Comparison of ENCODE assay signal across 7 mouse cellular contexts in the genomic region with DNA sequence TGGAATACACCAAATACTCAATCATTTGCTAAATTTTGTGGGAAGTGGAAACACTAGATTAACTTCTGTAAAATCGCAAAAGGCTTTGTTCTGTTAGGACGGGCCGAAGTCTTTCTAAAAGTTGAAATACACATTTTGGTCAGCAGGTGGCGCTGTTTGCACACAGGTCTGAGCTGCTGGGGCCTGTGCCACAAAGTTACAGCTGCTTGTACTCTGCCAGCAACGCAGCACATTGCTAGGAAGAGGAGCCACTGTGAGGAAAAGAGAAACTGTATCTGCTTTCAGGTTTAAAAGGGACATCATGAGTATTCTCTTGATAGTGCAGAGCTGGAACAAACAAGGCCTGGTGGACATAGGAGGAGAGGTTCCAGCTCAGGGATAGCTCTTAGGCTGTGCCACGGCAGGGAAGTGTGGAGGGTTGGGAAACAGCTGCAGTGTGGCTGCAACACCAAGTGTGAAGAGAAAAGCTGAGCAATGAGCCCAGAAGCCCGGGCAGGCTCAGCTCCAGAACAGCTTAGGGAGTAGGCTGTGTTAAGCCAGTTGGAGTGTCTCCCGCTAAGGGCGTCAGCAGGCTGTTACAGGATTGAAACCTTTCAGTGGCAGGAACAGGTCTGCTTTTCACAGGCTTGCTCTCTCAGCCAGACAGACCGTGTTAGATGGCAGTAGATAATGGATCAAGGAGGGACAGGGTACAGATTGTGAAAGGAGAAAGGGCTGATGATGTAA. TPM values are rescaled to one million over a fixed set of nuclear protein-coding genes. Genes with fewer than 3 reads are reported as not detected.
A peak's percentile ranks its signal among the peaks of the same experiment; 100 is the strongest.
DNase-seq lines count a peak whose midpoint lies in the region; ATAC-seq and TF ChIP-seq lines count a peak whose summit lies in the region.

No protein-coding gene starts in this region.

- H3K9ac ChIP-seq in embryonic facial prominence, embryonic 11.5 days (replicated peaks; ENCODE audit: low read length) = 0 out of 2 replicates have a peak overlapping the region, but pooled peaks have one; percentile 29
- H3K9ac ChIP-seq in intestine, postnatal 0 days (ENCODE audit: low read depth, low read length) = no peak overlapping the region
- no peak overlapping the region for H3K9ac ChIP-seq in midbrain, embryonic 13.5 days (replicated peaks)

- 36% methylated on average over 10 of the region's 10 CpGs for WGBS in embryonic facial prominence, embryonic 11.5 days
- WGBS in intestine, postnatal 0 days = 25% methylated on average over 10 of the region's 10 CpGs
- 35% methylated on average over 10 of the region's 10 CpGs for WGBS in midbrain, embryonic 13.5 days
- 39% methylated on average over 10 of the region's 10 CpGs for WGBS in spleen, adult 2 months

- H3K4me3 ChIP-seq in embryonic facial prominence, embryonic 11.5 days (ENCODE audit: low read depth, low read length) = no peak overlapping the region
- no peak overlapping the region for H3K4me3 ChIP-seq in intestine, postnatal 0 days (ENCODE audit: low read depth, low read length)
- H3K4me3 ChIP-seq in midbrain, embryonic 13.5 days (replicated peaks) = no peak overlapping the region
- H3K4me3 ChIP-seq in spleen, adult 2 months (ENCODE audit: extremely low read depth, insufficient read depth, insufficient read length) = no peak overlapping the region

- intact Hi-C loops in left cerebral cortex, postnatal 4 days (cut with DNase I) = loop anchor here (5.0 to 10.0 kb wide), 2 partner anchors 55 to 203 kb away; a partner anchor contains a TSS

- H3K4me1 ChIP-seq in embryonic facial prominence, embryonic 11.5 days (ENCODE audit: control insufficient read depth, insufficient read depth, low read length) = no peaks in the 10 kb centered on the region
- H3K4me1 ChIP-seq in intestine, postnatal 0 days (replicated peaks; ENCODE audit: control insufficient read depth, insufficient read depth, low read length) = no peaks in the 10 kb centered on the region
- peaks cover 13% of the 10 kb centered on the region for H3K4me1 ChIP-seq in midbrain, embryonic 13.5 days (replicated peaks)
- peaks cover 3% of the 10 kb centered on the region; the same call in 1 of the 2 replicates for H3K4me1 ChIP-seq in spleen, adult 2 months (ENCODE audit: control insufficient read depth, insufficient read depth, insufficient read length)

- TF ChIP-seq CTCF in intestine, postnatal 0 days (IDR thresholded peaks at IDR 0.05; ENCODE audit: low read depth) = peak; percentile 96
- TF ChIP-seq CTCF in spleen, adult 2 months (IDR thresholded peaks at IDR 0.05; ENCODE audit: extremely low read depth, insufficient read depth, insufficient read length, insufficient replicate concordance) = peak; percentile 94

- H3K27me3 ChIP-seq in embryonic facial prominence, embryonic 11.5 days (ENCODE audit: control insufficient read depth, insufficient read depth, low read length) = no peaks in the 10 kb centered on the region
- no peaks in the 10 kb centered on the region for H3K27me3 ChIP-seq in intestine, postnatal 0 days (replicated peaks; ENCODE audit: control insufficient read depth, insufficient read depth, low read length)
- H3K27me3 ChIP-seq in midbrain, embryonic 13.5 days = peaks cover 5% of the 10 kb centered on the region; the same call in 1 of the 2 replicates
- no peaks in the 10 kb centered on the region for H3K27me3 ChIP-seq in spleen, adult 2 months (ENCODE audit: control insufficient read depth, insufficient read depth, low read length)

- peak; percentile 56; the same call in 1 of the 2 replicates for ATAC-seq in embryonic facial prominence, embryonic 11.5 days (replicated peaks; ENCODE audit: insufficient number of reproducible peaks, low FRiP score, low TSS enrichment, low read depth)
- ATAC-seq in granulocyte monocyte progenitor cell, adult 5-6 weeks (replicated peaks; ENCODE audit: poor library complexity, severe bottlenecking) = peak; percentile 73
- peak; percentile 63 for ATAC-seq in intestine, postnatal 0 days
- ATAC-seq in midbrain, embryonic 13.5 days = peak; percentile 68

- no peak for TF ChIP-seq POLR2A in spleen, adult 2 months (IDR thresholded peaks at IDR 0.05; ENCODE audit: low read depth, low read length)

- H3K4me2 ChIP-seq in embryonic facial prominence, embryonic 11.5 days (ENCODE audit: low read depth, low read length) = no peak overlapping the region
- H3K4me2 ChIP-seq in intestine, postnatal 0 days (replicated peaks; ENCODE audit: low read depth) = 0 out of 2 replicates have a peak overlapping the region, but pooled peaks have one; percentile 13
- no peak overlapping the region for H3K4me2 ChIP-seq in midbrain, embryonic 13.5 days (replicated peaks)

- no peaks in the 10 kb centered on the region for H3K36me3 ChIP-seq in embryonic facial prominence, embryonic 11.5 days (replicated peaks; ENCODE audit: control insufficient read depth, insufficient read depth, low read depth, low read length)
- peaks cover 14% of the 10 kb centered on the region for H3K36me3 ChIP-seq in intestine, postnatal 0 days (ENCODE audit: control insufficient read depth, insufficient read depth)
- peaks cover 12% of the 10 kb centered on the region for H3K36me3 ChIP-seq in midbrain, embryonic 13.5 days
- no peaks in the 10 kb centered on the region; the same call in 1 of the 2 replicates for H3K36me3 ChIP-seq in spleen, adult 2 months (ENCODE audit: control insufficient read depth, insufficient read depth, low read length)

- no peaks in the 10 kb centered on the region for H3K9me3 ChIP-seq in embryonic facial prominence, embryonic 11.5 days (replicated peaks; ENCODE audit: control insufficient read depth, low read length)
- H3K9me3 ChIP-seq in intestine, postnatal 0 days (ENCODE audit: control insufficient read depth) = no peaks in the 10 kb centered on the region
- no peaks in the 10 kb centered on the region for H3K9me3 ChIP-seq in midbrain, embryonic 13.5 days

- peak; percentile 91 for DNase-seq in adrenal gland, postnatal 14 days
- peak; percentile 95 for DNase-seq in embryonic facial prominence, embryonic 11.5 days (ENCODE audit: low spot score)
- DNase-seq in left cerebral cortex, postnatal 4 days = peak; percentile 83
- peak; percentile 56 to 71 for DNase-seq in spleen, adult 2 months (ENCODE audit: low read depth in 1 of 2, low spot score in 2 of 2)

- H3K27ac ChIP-seq in embryonic facial prominence, embryonic 11.5 days (replicated peaks; ENCODE audit: low read depth, low read length) = no peak overlapping the region
- H3K27ac ChIP-seq in intestine, postnatal 0 days (ENCODE audit: low read depth, low read length) = peak overlapping the region; percentile 22; the same call in 1 of the 2 replicates
- H3K27ac ChIP-seq in midbrain, embryonic 13.5 days = no peak overlapping the region
- no peak overlapping the region for H3K27ac ChIP-seq in spleen, adult 2 months (ENCODE audit: insufficient read depth, low read length)

RNA-seq across cellular contexts. Expression of a gene that starts 5.0 kb away (rescaled TPM):
- total RNA-seq in adrenal gland, postnatal 14 days (2021) = 54.2 and 73.7 TPM in 2 replicates
- 45.9 and 50.0 TPM in 2 replicates for polyA plus RNA-seq in embryonic facial prominence, embryonic 11.5 days (2014; fragmentation: Nextera tagmentation; extraction: Ambion mirVana)
- 52.3 and 76.6 TPM in 2 replicates for total RNA-seq in granulocyte monocyte progenitor cell, adult 5-6 weeks (2014; fragmentation: Nextera tagmentation)
- 32.2 and 34.6 TPM in 2 replicates for total RNA-seq in granulocyte monocyte progenitor cell, adult 5-6 weeks (2017)
- polyA plus RNA-seq in intestine, postnatal 0 days (2015; fragmentation: Nextera tagmentation; extraction: Ambion mirVana) = 51.9 and 59.2 TPM in 2 replicates
- total RNA-seq in left cerebral cortex, postnatal 4 days (2021) = 10 to 100 TPM; 55.5 to 60.4 TPM
- polyA plus RNA-seq in midbrain, embryonic 13.5 days (2015; fragmentation: Nextera tagmentation; extraction: Ambion mirVana) = 53.6 and 54.5 TPM in 2 replicates
- polyA plus RNA-seq in spleen, adult 2 months (2012; rRNA removed) = 19.0 and 24.4 TPM in 2 replicates

RNA-seq across cellular contexts. Expression of a gene that starts 6.8 kb away (rescaled TPM):
- total RNA-seq in adrenal gland, postnatal 14 days (2021) = 5.2 and 9.3 TPM in 2 replicates
- 23.1 and 28.0 TPM in 2 replicates for polyA plus RNA-seq in embryonic facial prominence, embryonic 11.5 days (2014; fragmentation: Nextera tagmentation; extraction: Ambion mirVana)
- total RNA-seq in granulocyte monocyte progenitor cell, adult 5-6 weeks (2014; fragmentation: Nextera tagmentation) = 14.6 and 23.4 TPM in 2 replicates
- total RNA-seq in granulocyte monocyte progenitor cell, adult 5-6 weeks (2017) = 11.5 and 11.8 TPM in 2 replicates
- 3.6 and 4.1 TPM in 2 replicates for polyA plus RNA-seq in intestine, postnatal 0 days (2015; fragmentation: Nextera tagmentation; extraction: Ambion mirVana)
- total RNA-seq in left cerebral cortex, postnatal 4 days (2021) = 1 to 10 TPM in 1 of 2 experiments, under 1 TPM in 1; 0.46 to 1.3 TPM
- polyA plus RNA-seq in midbrain, embryonic 13.5 days (2015; fragmentation: Nextera tagmentation; extraction: Ambion mirVana) = 2.6 and 3.3 TPM in 2 replicates
- 59.6 and 70.0 TPM in 2 replicates for polyA plus RNA-seq in spleen, adult 2 months (2012; rRNA removed)

RNA-seq across cellular contexts. Expression of a gene that starts 9.4 kb away (rescaled TPM):
- not detected in 2 replicates for total RNA-seq in adrenal gland, postnatal 14 days (2021)
- 0.11 and 0.20 TPM in 2 replicates for polyA plus RNA-seq in embryonic facial prominence, embryonic 11.5 days (2014; fragmentation: Nextera tagmentation; extraction: Ambion mirVana)
- total RNA-seq in granulocyte monocyte progenitor cell, adult 5-6 weeks (2014; fragmentation: Nextera tagmentation) = not detected in 2 replicates
- not detected in 2 replicates for total RNA-seq in granulocyte monocyte progenitor cell, adult 5-6 weeks (2017)
- polyA plus RNA-seq in intestine, postnatal 0 days (2015; fragmentation: Nextera tagmentation; extraction: Ambion mirVana) = 0.46 and 0.81 TPM in 2 replicates
- not detected for total RNA-seq in left cerebral cortex, postnatal 4 days (2021)
- not detected in 2 replicates for polyA plus RNA-seq in midbrain, embryonic 13.5 days (2015; fragmentation: Nextera tagmentation; extraction: Ambion mirVana)
- polyA plus RNA-seq in spleen, adult 2 months (2012; rRNA removed) = 0.04 TPM in 1 of 2 replicates, not detected in the other

RNA-seq across cellular contexts. Expression of a gene that starts 33.2 kb away (rescaled TPM):
- 45.6 and 48.7 TPM in 2 replicates for total RNA-seq in adrenal gland, postnatal 14 days (2021)
- polyA plus RNA-seq in embryonic facial prominence, embryonic 11.5 days (2014; fragmentation: Nextera tagmentation; extraction: Ambion mirVana) = 30.6 and 36.1 TPM in 2 replicates
- total RNA-seq in granulocyte monocyte progenitor cell, adult 5-6 weeks (2014; fragmentation: Nextera tagmentation) = 5.6 and 6.3 TPM in 2 replicates
- 4.0 and 7.1 TPM in 2 replicates for total RNA-seq in granulocyte monocyte progenitor cell, adult 5-6 weeks (2017)
- polyA plus RNA-seq in intestine, postnatal 0 days (2015; fragmentation: Nextera tagmentation; extraction: Ambion mirVana) = 115 and 117 TPM in 2 replicates
- total RNA-seq in left cerebral cortex, postnatal 4 days (2021) = 1 to 10 TPM; 5.3 to 5.7 TPM
- 15.6 and 16.6 TPM in 2 replicates for polyA plus RNA-seq in midbrain, embryonic 13.5 days (2015; fragmentation: Nextera tagmentation; extraction: Ambion mirVana)
- polyA plus RNA-seq in spleen, adult 2 months (2012; rRNA removed) = 125 and 250 TPM in 2 replicates

RNA-seq across cellular contexts. Expression of a gene that starts 54.7 kb away (rescaled TPM):
- total RNA-seq in adrenal gland, postnatal 14 days (2021) = 1.6 and 2.6 TPM in 2 replicates
- 2.4 and 3.2 TPM in 2 replicates for polyA plus RNA-seq in embryonic facial prominence, embryonic 11.5 days (2014; fragmentation: Nextera tagmentation; extraction: Ambion mirVana)
- not detected in 2 replicates for total RNA-seq in granulocyte monocyte progenitor cell, adult 5-6 weeks (2014; fragmentation: Nextera tagmentation)
- total RNA-seq in granulocyte monocyte progenitor cell, adult 5-6 weeks (2017) = not detected in 2 replicates
- 0.98 and 1.0 TPM in 2 replicates for polyA plus RNA-seq in intestine, postnatal 0 days (2015; fragmentation: Nextera tagmentation; extraction: Ambion mirVana)
- 10 to 100 TPM; 59.4 to 61.6 TPM for total RNA-seq in left cerebral cortex, postnatal 4 days (2021)
- 2.2 and 3.6 TPM in 2 replicates for polyA plus RNA-seq in midbrain, embryonic 13.5 days (2015; fragmentation: Nextera tagmentation; extraction: Ambion mirVana)
- 3.0 and 7.3 TPM in 2 replicates for polyA plus RNA-seq in spleen, adult 2 months (2012; rRNA removed)
